Mouse (Mus musculus) forebrain, embryonic 12.5 days (tissue): Measurements from ENCODE around the gene Fam53a. TPM values are rescaled to one million over a fixed set of nuclear protein-coding genes. Genes with fewer than 3 reads are reported as not detected.

Source experiments
- ATAC-seq: fragments of 200-750 bp; cut with Nextera tagmentation; 2 replicates; pipeline ENCODE4 v1.8.0; 2017; ENCODE audit warnings: moderate TSS enrichment; ENCODE audit not compliant: low FRiP score
- H3K27ac ChIP-seq: fragments of 300-500 bp; sonication (generic); 2 replicates; pipeline ENCODE4 v1.5.1; 2016; ENCODE audit warnings: mild to moderate bottlenecking
- H3K27me3 ChIP-seq: fragments of 300-500 bp; sonication (generic); 2 replicates; pipeline ENCODE4 v1.6.1; 2016; ENCODE audit warnings: mild to moderate bottlenecking
- H3K36me3 ChIP-seq: fragments of 300-500 bp; sonication (generic); replicated peaks from 2 replicates; pipeline ENCODE4 v1.6.1; 2016; ENCODE audit warnings: mild to moderate bottlenecking
- H3K4me1 ChIP-seq: fragments of 300-500 bp; sonication (generic); 2 replicates; pipeline ENCODE4 v1.6.1; 2016
- H3K4me2 ChIP-seq: fragments of 300-500 bp; sonication (generic); 2 replicates; pipeline ENCODE4 v1.6.1; 2016; ENCODE audit warnings: mild to moderate bottlenecking, moderate library complexity
- H3K4me3 ChIP-seq: fragments of 300-500 bp; sonication (generic); replicated peaks from 2 replicates; pipeline ENCODE4 v1.5.1; 2016; ENCODE audit warnings: mild to moderate bottlenecking
- H3K9ac ChIP-seq: fragments of 300-500 bp; sonication (generic); 2 replicates; pipeline ENCODE4 v1.6.1; 2016; ENCODE audit warnings: mild to moderate bottlenecking
- H3K9me3 ChIP-seq: fragments of 300-500 bp; sonication (generic); 2 replicates; pipeline ENCODE4 v1.6.1; 2016
- WGBS: fragments of 180-500 bp; shearing (Covaris S2); methylation state at CpG from one replicate; pipeline ENCODE4 v1.1.7; 2016; 5-methylcytosine and 5-hydroxymethylcytosine counted together
- polyA plus RNA-seq: library from polyadenylated mRNA; unstranded; fragments of >200 nt; fragmentation: Nextera tagmentation; extraction: Ambion mirVana; gene quantifications from 2 replicates; pipeline ENCODE4 v1.2.1, GENCODE M21; 2016

Fam53a gene
- polyA plus RNA-seq, 1 experiment from 2014 or later, result 55.0 TPM

DNA sequence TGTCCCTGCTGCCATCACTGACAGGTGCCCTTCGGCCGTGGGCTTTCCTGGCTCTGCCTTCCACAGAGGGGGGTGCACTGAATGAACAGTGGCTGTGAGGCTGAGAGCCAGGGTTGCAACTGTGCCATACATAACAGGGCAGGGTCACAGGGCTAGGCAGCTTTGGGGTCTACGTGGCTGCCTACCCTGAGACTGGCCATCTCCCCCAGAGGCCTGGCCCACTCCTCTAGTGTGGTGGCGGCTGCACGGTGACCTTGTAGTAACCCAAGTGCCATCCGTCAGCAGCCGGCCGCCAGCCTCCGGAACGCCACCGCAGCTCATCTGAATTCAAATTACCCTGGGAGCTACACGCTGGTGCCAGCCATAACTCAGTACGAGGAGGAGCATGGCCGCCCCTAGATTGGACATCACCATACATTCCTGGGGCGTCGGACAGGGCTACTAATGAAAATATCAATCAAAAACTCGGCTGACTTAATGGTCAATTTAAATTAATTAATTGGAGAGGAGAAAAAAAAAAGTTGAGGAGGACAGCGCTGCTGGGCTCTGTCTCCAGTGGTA lies 41.9 kb downstream of the Fam53a start:
- Histone ChIP-seq H3K4me1 (no peaks in the 10 kb centered on the region), H3K27me3 (peaks cover 28% of the 10 kb centered on the region), H3K9ac (no peak overlapping the region), H3K27ac (no peak overlapping the region), H3K9me3 (no peaks in the 10 kb centered on the region), H3K36me3 (no peaks in the 10 kb centered on the region), H3K4me3 (no peak overlapping the region), H3K4me2 (no peak overlapping the region)
- ATAC-seq, result no peak
- WGBS, result 84% methylated on average over 18 of the region's 18 CpGs

DNA sequence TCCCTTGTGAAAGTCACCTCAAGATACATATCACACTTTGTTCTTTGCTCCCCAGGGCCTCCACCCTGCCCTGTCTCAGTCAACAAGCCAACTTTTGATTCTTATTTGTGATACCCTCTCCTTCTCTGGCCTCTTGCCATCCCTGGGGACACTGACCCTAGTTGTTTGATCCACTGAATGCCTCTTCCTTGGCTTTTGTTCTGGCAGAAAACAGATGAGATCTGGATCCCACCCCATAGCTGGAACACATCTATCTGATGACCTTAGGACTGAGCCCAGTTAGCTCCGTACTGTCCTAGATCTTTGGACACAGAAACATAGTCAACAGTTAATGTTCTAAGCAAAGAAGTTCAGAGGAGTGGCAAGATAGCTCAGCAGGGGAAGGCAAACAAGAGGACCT lies 49.1 kb downstream of the Fam53a start:
- H3K4me2 ChIP-seq, result no peak overlapping the region
- ATAC-seq, result no peak
- H3K27me3 ChIP-seq, result no peaks in the 10 kb centered on the region

GRCm38 (mm10) chr5:33574207-33574606 lies 55.2 kb downstream of the Fam53a start:
- no peaks in the 10 kb centered on the region for H3K4me1 ChIP-seq
- H3K27me3 ChIP-seq, result peaks cover under 1% of the 10 kb centered on the region; the same call in 1 of the 2 replicates
- no peak overlapping the region for H3K9ac ChIP-seq
- 92% methylated on average over 4 of the region's 4 CpGs for WGBS
- H3K36me3 ChIP-seq, result no peaks in the 10 kb centered on the region
- no peaks in the 10 kb centered on the region for H3K9me3 ChIP-seq
- no peak overlapping the region for H3K4me2 ChIP-seq
- no peak overlapping the region for H3K27ac ChIP-seq
- H3K4me3 ChIP-seq, result no peak overlapping the region
- no peak for ATAC-seq

More for the DNA sequence above, 49.1 kb downstream of the Fam53a start:
- Histone ChIP-seq H3K4me3 (no peak overlapping the region), H3K27ac (no peak overlapping the region), H3K9me3 (no peaks in the 10 kb centered on the region), H3K4me1 (no peaks in the 10 kb centered on the region), H3K9ac (no peak overlapping the region), H3K36me3 (no peaks in the 10 kb centered on the region)
- WGBS, result 79% methylated on average over 1 of the region's 1 CpGs

DNA sequence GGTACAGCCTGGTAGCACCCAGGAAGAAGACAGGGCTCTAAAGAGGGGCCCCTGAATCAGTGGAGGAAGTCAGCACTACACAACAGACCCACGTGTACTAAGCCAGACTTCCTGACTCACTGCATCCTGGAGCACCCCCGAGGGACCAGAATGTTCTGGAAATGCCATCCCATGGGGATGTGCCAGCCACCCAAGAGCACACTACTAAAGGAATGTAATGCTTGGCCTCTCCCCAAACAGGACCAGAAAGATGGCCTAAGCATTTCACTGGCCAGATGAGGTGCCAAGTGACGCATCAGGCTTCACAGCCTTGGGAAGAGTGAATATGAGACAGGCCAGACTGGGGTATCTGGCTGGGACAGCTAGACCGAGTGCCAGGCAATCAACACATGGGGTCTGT lies 63.5 kb downstream of the Fam53a start:
- H3K4me3 ChIP-seq, result no peak overlapping the region
- 84% methylated on average over 4 of the region's 4 CpGs for WGBS
- H3K9ac ChIP-seq, result no peak overlapping the region
- H3K27ac ChIP-seq, result no peak overlapping the region
- no peaks in the 10 kb centered on the region for H3K9me3 ChIP-seq
- no peak overlapping the region for H3K4me2 ChIP-seq
- no peaks in the 10 kb centered on the region for H3K36me3 ChIP-seq
- H3K4me1 ChIP-seq, result no peaks in the 10 kb centered on the region
- ATAC-seq, result no peak
- H3K27me3 ChIP-seq, result peaks cover 36% of the 10 kb centered on the region

- Histone ChIP-seq H3K4me1 (0 out of 2 replicates have a peak, but pooled peaks cover 4% of the 10 kb centered on the region), H3K9ac (no peak overlapping the region), H3K27ac (no peak overlapping the region), H3K9me3 (no peaks in the 10 kb centered on the region), H3K4me3 (no peak overlapping the region), H3K36me3 (no peaks in the 10 kb centered on the region), H3K27me3 (peaks cover 36% of the 10 kb centered on the region), H3K4me2 (no peak overlapping the region)
- no peak for ATAC-seq
- 83% methylated on average over 14 of the region's 14 CpGs for WGBS
These were observed 73.0 kb downstream of the Fam53a start for GRCm38 (mm10) chr5:33556277-33556995.

Other genes starting within 250 kb of the Fam53a start
- gene Nkx1-1, start 195.7 kb downstream of the Fam53a start, polyA plus RNA-seq, result not detected in 2 replicates
- 0.46 and 0.51 TPM in 2 replicates for gene Gm9903, start 290 bp upstream of the Fam53a start, polyA plus RNA-seq
- gene Slbp, start 22.9 kb upstream of the Fam53a start, polyA plus RNA-seq, result 265 and 268 TPM in 2 replicates
- 265 and 272 TPM in 2 replicates for gene Tacc3, start 28.5 kb upstream of the Fam53a start, polyA plus RNA-seq
- 34.6 and 39.6 TPM in 2 replicates for gene Tmem129, start 28.8 kb upstream of the Fam53a start, polyA plus RNA-seq
- gene Fgfr3, start 92.0 kb upstream of the Fam53a start, polyA plus RNA-seq, result 83.6 and 111 TPM in 2 replicates
- 52.5 and 58.5 TPM in 2 replicates for gene Letm1, start 153.2 kb upstream of the Fam53a start, polyA plus RNA-seq
- 129 and 134 TPM in 2 replicates for gene Nsd2, start 191.1 kb upstream of the Fam53a start, polyA plus RNA-seq